In genomic region chr4:33254706-33255105, GRCm38 (mm10) we compare ENCODE assay signal across 24 mouse cellular contexts. TPM values are rescaled to one million over a fixed set of nuclear protein-coding genes. Genes with fewer than 3 reads are reported as not detected.
DNase-seq lines count a peak whose midpoint lies in the region; ATAC-seq and TF ChIP-seq lines count a peak whose summit lies in the region.
"Had no signal": no experiment of that assay in that cellular context is flagged by ENCODE, and none has a peak within 500 bp of the region (broad histone marks: within the 10 kb centered on the region; RNA-seq: fewer than 3 reads in every experiment).

No protein-coding gene starts in this region.

- ATAC-seq in CD4-positive, CD25-positive, alpha-beta regulatory T cell, adult 4 months = peak; percentile 76
- ATAC-seq: forebrain, embryonic 14.5 days; forebrain, embryonic 16.5 days had no signal

- no peaks in the 10 kb centered on the region for H3K36me3 ChIP-seq in limb, embryonic 10.5 days
- H3K36me3 ChIP-seq: embryonic facial prominence, embryonic 13.5 days; embryonic facial prominence, embryonic 15.5 days; forebrain, embryonic 10.5 days; forebrain, embryonic 12.5 days had no signal

- TF ChIP-seq CTCF in lung, adult 2 months (IDR thresholded peaks at IDR 0.05; ENCODE audit: insufficient read depth, low read length) = no peak

- H3K27ac ChIP-seq in limb, embryonic 10.5 days = no peak overlapping the region
- H3K27ac ChIP-seq: embryonic facial prominence, embryonic 13.5 days; embryonic facial prominence, embryonic 15.5 days; forebrain, embryonic 10.5 days; forebrain, embryonic 12.5 days had no signal

- H3K4me1 ChIP-seq in lung, adult 2 months (ENCODE audit: control insufficient read depth, insufficient read depth, low read length) = no peaks in the 10 kb centered on the region
- H3K4me1 ChIP-seq in limb, embryonic 10.5 days = peaks cover 2% of the 10 kb centered on the region; the same call in 1 of the 2 replicates
- H3K4me1 ChIP-seq: embryonic facial prominence, embryonic 15.5 days had no signal

- no peaks in the 10 kb centered on the region for H3K27me3 ChIP-seq in limb, embryonic 10.5 days (ENCODE audit: low read depth, poor library complexity, severe bottlenecking)
- H3K27me3 ChIP-seq: embryonic facial prominence, embryonic 13.5 days; embryonic facial prominence, embryonic 15.5 days; forebrain, embryonic 12.5 days had no signal

- no peaks in the 10 kb centered on the region for H3K9me3 ChIP-seq in limb, embryonic 10.5 days (replicated peaks)
- H3K9me3 ChIP-seq: embryonic facial prominence, embryonic 13.5 days; embryonic facial prominence, embryonic 15.5 days; forebrain, embryonic 10.5 days; forebrain, embryonic 12.5 days had no signal

- DNase-seq in ZHBTc4 (ENCODE audit: low read depth, low spot score) = peak; percentile 76
- DNase-seq in naive thymus-derived CD4-positive, alpha-beta T cell, adult 2 months (ENCODE audit: low read depth) = peak; percentile 33
- DNase-seq in lung, adult 2 months = no peak
- no peak for DNase-seq in right cerebral cortex, adult 2 months (ENCODE audit: low spot score in 2 of 2)
- DNase-seq in limb, embryonic 10.5 days (ENCODE audit: low spot score) = no peak
- DNase-seq: adrenal gland, adult 2 months; adrenal gland, postnatal 10 days; adrenal gland, postnatal 25 days; cerebellum, adult 11 months; cerebellum, adult 18-20 months; cerebellum, adult 8-10 months; cerebellum, adult 9-11 months; cerebellum, postnatal 14 days; cerebellum, postnatal 36 days; embryo, embryonic 11 days had no signal

- H3K4me3 ChIP-seq in lung, adult 2 months (replicated peaks; ENCODE audit: extremely low read depth, low read depth, low read length) = no peak overlapping the region
- no peak overlapping the region for H3K4me3 ChIP-seq in limb, embryonic 10.5 days
- H3K4me3 ChIP-seq: embryonic facial prominence, embryonic 13.5 days; embryonic facial prominence, embryonic 15.5 days; erythroblast, embryonic 14.5 days; forebrain, embryonic 10.5 days; forebrain, embryonic 12.5 days had no signal

- WGBS in lung, adult 2 months = 70% methylated on average over 4 of the region's 4 CpGs
- WGBS in limb, embryonic 10.5 days = 91% methylated on average over 4 of the region's 4 CpGs

- no peak for TF ChIP-seq POLR2A in lung, adult 2 months (IDR thresholded peaks at IDR 0.05; ENCODE audit: borderline replicate concordance, extremely low read depth, low read depth, low read length)

RNA-seq across cellular contexts. Expression of gene Pnrc1, which starts 35.3 kb away (rescaled TPM):
- 100 to 1,000 TPM in 1 of 2 experiments, 10 to 100 TPM in 1; 64.6 to 103 TPM for polyA plus RNA-seq in CD4-positive, CD25-positive, alpha-beta regulatory T cell, adult 4 months (2017; shearing (Covaris generic))
- polyA plus RNA-seq in lung, adult 2 months (2012; rRNA removed) = 110 and 197 TPM in 2 replicates
- 71.1 and 87.1 TPM in 2 replicates for polyA plus RNA-seq in limb, embryonic 10.5 days (2016; fragmentation: Nextera tagmentation; extraction: Ambion mirVana)

RNA-seq across cellular contexts. Expression of gene Srsf12, which starts 45.9 kb away (rescaled TPM):
- 1 to 10 TPM; 3.5 to 4.2 TPM for polyA plus RNA-seq in CD4-positive, CD25-positive, alpha-beta regulatory T cell, adult 4 months (2017; shearing (Covaris generic))
- polyA plus RNA-seq in lung, adult 2 months (2012; rRNA removed) = 0.06 and 0.19 TPM in 2 replicates
- 6.0 and 8.8 TPM in 2 replicates for polyA plus RNA-seq in limb, embryonic 10.5 days (2016; fragmentation: Nextera tagmentation; extraction: Ambion mirVana)
- polyA plus RNA-seq: C2C12; erythroblast, embryonic 14.5 days had no signal

RNA-seq across cellular contexts. Expression of gene Rngtt, which starts 55.4 kb away (rescaled TPM):
- 10 to 100 TPM; 62.4 to 63.0 TPM for polyA plus RNA-seq in CD4-positive, CD25-positive, alpha-beta regulatory T cell, adult 4 months (2017; shearing (Covaris generic))
- 1.8 and 2.7 TPM in 2 replicates for polyA plus RNA-seq in lung, adult 2 months (2012; rRNA removed)
- 30.3 and 33.8 TPM in 2 replicates for polyA plus RNA-seq in limb, embryonic 10.5 days (2016; fragmentation: Nextera tagmentation; extraction: Ambion mirVana)

Comparison
In these comparisons a context has a peak if more than half of its experiments do, and no peak if none do; other contexts are left out.
1. DNase-seq: peak in ZHBTc4 (single experiment) and naive thymus-derived CD4-positive, alpha-beta T cell, adult 2 months (single experiment); none in lung, adult 2 months (single experiment), right cerebral cortex, adult 2 months (0 of 2) and limb, embryonic 10.5 days (single experiment).